Mouse (Mus musculus) spleen, adult 12 weeks (tissue): ENCODE data around the gene U2af2.
"Not testable (repeated sequence)": the region's sequence is repeated elsewhere in the genome, so short reads cannot be mapped to it uniquely, and the experiment has no call there.

Source experiments
- DNase-seq: peaks from one replicate; pipeline ENCODE4 v3.0.0; 2022; ENCODE audit warnings: low spot score

Gene U2af2

GRCm38 (mm10) chr7:5061774-5062359 is at the start of gene U2af2:
Gene U2af2, plus strand, starts transcription at chr7:5062143.
- DNase-seq = peak; percentile 87

DNA sequence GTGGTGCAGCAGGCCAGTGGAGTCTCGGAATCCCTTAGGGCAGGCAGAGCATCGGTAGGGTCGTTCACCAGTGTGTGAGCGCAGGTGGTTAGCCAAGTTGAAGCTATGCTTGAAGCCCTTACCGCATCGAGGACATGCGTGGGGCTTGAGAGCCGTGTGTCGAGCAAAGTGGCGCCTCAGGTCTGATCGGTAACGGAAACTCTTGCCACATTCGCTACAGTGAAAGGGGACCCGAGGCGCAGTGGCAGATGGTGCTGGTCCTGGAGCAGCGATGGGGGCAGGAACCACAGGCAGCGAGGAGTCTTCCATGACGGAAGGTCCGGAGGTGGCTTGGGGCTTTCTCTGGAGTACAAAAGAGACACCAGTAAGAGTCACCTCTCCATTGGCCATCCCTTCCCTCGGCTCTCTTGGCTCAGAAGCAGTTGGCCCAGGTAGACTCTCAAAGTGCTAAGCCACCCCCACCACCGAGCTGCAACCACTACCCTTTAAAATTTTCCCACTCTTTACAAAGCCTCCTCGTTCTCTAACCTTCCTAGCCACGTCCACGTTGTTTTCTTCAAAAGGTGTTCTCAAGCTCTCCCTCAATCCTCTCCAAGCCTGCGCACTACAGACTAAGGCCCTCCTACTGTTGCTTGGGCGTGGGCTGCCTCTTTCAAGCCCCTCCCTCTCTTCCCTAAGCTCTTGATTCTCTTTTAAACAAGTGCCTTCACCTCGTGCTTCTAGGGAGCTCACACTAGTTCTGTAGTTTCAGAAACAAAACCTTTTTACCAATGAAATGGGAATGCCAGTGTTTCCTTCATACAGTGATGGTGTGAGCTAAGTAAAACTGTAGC is 49.0 kb upstream of the U2af2 start:
- DNase-seq = no peak

GRCm38 (mm10) chr7:5014251-5015117 is 47.5 kb upstream of the U2af2 start, which contains the start of the genes Zfp524 and Fiz1:
Gene Zfp524, plus strand, starts transcription at chr7:5014415.
Gene Fiz1, minus strand, starts transcription at chr7:5014697.
- peak; percentile 93 for DNase-seq

- peak; percentile 86 for DNase-seq
Measured at GRCm38 (mm10) chr7:5015118-5016001, 46.6 kb upstream of the U2af2 start, which contains the start of gene Gm44973. Gene Gm44973, plus strand, starts transcription at chr7:5015496.

DNA sequence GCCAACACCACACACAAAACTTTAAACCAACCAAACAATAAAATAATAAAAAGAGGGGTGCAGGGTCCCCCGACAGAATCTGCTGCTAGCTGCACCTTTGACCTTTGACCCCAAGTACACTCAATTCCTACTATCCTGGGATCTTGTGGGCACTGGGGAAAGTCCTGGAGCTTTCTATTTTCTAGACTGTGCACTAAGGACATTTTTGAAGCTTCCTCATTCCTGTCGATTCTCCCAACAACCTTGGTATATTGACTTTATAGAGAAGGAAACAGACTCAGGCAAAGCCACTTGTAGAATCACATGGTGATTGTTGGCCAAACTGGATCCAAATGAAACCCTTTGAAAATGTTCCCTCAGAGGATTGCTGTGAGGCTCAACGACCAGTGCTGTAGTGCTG is 45.9 kb upstream of the U2af2 start:
- DNase-seq = no peak

GRCm38 (mm10) chr7:5016920-5017319 is 45.0 kb upstream of the U2af2 start:
- DNase-seq = no peak

DNA sequence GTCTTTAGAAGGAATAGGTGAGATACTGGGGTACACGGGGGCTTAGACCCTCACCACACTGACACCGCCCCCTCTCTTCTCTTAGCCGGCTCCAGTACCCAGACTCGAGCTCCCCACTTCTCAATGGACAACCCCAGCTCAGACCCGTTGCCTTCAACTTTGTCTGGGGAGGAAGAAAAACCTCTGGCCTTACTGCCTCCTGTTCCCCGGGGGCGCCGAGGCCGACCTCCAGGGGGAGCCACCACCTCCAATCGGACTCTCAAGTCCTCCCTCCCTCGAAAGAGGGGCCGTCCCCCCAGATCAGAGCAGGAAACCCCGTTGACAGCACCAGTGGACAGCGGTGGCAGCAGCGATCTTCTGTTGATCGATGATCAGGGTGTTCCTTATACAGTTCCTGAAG is 44.6 kb upstream of the U2af2 start:
- no peak for DNase-seq

- DNase-seq = no peak
Measured at GRCm38 (mm10) chr7:5017931-5018330, 44.0 kb upstream of the U2af2 start.

- not testable (repeated sequence) for DNase-seq
Measured at GRCm38 (mm10) chr7:5019576-5019975, 42.4 kb upstream of the U2af2 start.

GRCm38 (mm10) chr7:5020000-5020681 is 41.8 kb upstream of the U2af2 start, which contains the start of the genes Zfp865 and Ccdc106:
Gene Zfp865, plus strand, starts transcription at chr7:5020376.
Gene Ccdc106, plus strand, starts transcription at chr7:5020553.
- peak; percentile 95 for DNase-seq

DNA sequence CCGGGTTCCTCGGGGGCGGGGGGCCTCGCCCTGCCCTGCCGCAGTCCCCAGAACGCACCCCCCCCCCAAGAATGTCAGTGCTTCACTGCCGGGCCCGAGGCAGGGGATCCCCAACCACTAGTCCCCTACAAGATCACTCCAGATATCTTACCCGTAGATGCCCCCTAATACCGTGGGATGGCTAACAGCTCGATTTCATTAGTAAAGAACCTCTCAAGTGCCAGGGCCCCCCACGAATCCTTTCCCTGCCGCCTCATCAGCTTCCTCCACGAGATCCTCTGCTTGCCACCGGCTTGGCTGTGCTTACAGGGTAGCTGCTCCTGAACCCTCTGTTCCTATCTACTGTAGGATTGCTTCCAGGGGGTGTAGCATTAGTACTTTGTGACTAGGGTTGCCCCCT is 41.3 kb upstream of the U2af2 start:
- peak; percentile 8 for DNase-seq

DNA sequence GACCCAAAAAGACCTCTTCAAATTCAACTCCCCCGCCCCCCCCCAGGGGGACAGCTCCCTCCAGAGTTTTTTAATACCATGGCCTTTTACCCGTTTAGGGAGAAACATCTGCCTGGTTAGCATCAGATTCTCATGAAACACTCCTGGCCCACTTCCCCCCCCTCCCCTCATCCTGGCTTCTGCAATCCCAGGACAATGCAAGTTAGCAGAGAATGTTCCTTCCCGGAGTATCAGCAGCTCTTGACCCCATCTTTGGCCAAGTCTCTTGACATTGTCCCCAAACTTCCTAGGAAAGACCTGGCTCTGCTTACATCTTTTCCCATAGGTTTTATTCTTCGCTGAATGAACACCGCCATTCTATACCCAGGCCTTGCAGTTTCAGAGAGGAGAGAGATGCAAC is 40.7 kb upstream of the U2af2 start:
- no peak for DNase-seq

- DNase-seq = no peak
Measured at GRCm38 (mm10) chr7:5029543-5029942, 32.4 kb upstream of the U2af2 start.

DNA sequence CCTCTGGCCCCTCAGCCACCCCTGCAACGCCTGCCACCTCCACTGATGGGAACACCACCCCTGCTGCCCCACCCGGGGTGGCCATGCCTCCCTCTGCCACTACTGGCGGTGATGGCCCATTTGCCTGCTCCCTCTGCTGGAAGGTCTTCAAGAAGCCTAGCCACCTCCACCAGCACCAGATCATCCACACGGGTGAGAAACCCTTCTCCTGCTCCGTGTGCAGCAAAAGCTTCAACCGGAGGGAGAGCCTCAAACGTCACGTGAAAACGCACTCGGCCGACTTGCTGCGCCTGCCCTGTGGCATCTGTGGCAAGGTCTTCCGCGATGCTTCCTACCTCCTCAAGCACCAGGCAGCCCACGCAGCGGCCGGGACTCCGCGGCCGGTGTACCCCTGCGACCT is 32.0 kb upstream of the U2af2 start:
- no peak for DNase-seq

GRCm38 (mm10) chr7:5030554-5031275 is 31.2 kb upstream of the U2af2 start:
- no peak for DNase-seq

GRCm38 (mm10) chr7:5031496-5031895 is 30.4 kb upstream of the U2af2 start:
- DNase-seq = no peak

DNA sequence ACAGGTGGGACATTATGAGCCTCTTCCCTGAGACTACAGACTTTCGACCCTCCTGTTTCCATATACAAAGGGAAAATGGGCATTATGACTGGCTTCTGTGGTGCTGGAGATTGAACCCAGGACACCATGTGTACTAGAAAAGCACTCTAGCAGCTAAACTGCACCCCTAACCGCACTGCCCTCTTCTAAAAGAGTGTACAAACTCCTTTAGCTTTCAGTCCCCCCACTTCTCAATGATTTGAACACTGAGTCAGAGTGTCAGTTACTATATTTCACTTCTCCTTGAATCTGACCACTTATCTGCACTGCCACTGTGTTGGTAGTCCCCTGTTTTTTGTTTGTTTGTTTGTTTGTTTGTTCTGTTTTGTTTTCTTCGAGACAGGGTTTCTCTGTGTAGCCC is 28.1 kb upstream of the U2af2 start, which contains the start of gene 4632433K11Rik:
Gene 4632433K11Rik, plus strand, starts transcription at position 301 of the 400 bp plus-strand sequence.
- no peak for DNase-seq

GRCm38 (mm10) chr7:5035628-5036027 is 26.3 kb upstream of the U2af2 start:
- DNase-seq = no peak

DNA sequence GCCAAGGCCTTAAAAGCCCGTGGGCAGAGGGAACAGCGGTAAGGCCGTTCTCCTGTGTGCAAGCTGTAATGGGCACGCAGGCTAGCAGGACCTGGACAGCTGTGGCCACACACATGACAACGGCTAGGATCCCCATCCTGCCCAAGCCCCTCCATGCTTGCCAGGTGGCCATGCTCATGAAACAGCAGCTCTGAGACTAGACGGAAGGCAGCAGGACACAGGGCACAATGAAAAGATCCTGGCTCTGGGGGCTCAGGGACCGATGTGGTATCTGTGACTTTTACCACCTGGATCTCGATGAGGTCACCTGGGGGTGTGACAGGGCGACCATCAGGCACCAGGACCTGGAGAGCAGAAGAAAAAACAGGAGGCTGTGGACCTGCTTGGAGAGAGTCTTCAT is 25.8 kb upstream of the U2af2 start:
- DNase-seq = no peak

DNA sequence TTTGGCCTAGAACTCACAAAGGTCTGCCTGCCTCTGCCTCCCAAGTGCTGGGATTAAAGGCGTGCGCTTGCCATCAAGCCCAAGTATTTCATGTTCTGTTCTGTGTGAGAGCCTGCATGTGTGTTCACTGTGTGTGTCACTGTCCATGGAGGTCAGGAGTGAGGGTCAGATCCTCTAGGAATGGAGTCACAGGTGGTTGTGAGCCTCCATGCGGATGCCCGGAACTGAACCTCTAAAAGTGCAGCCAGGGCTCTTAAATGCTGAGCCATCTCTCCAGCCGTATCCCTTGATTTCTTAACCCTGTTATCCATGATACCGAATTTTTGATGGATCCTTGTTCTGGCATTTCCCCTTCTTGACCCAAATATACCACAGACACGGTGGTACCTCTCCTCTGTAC is 24.9 kb upstream of the U2af2 start:
- DNase-seq = no peak
